Mouse (Mus musculus): Measurements from ENCODE around the gene Irf2bpl.

DNA sequence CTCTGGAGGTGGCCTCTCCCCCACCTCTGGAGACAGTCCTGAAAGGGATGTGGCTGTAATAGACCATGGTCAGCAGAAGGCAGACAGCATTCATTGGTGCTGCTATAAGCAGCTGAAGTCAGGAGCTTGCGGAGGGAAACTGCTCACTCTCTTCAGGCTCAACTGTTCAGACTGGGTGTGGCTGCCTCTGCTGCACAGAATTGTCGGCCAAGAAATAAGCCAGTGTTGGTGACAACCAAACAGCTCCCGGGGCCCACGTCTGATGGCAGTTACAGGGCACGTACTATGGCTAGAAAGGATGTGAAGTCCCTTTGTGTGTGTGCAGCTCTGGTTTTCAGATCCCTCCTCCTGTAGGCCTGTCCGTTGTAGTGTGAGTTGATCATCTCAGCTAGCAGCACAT is 30.2 kb upstream of the Irf2bpl start:
- TF ChIP-seq CTCF (IDR thresholded peaks at IDR 0.05; ENCODE audit: insufficient read depth, low read length) (no peak), POLR2A (IDR thresholded peaks at IDR 0.05; ENCODE audit: borderline replicate concordance, extremely low read depth, low read depth, low read length) (no peak)

Data from lung, adult 2 months (tissue).